31 mouse cellular contexts compared by ENCODE assay signal in genomic region chr8:117796464-117796863, GRCm38 (mm10).
"Had no signal": no experiment of that assay in that cellular context is flagged by ENCODE, and none has a peak within 500 bp of the region (broad histone marks: within the 10 kb centered on the region; RNA-seq: fewer than 3 reads in every experiment).

No protein-coding gene starts in this region.

- H3K27me3 ChIP-seq: limb, embryonic 12.5 days; limb, embryonic 13.5 days; limb, embryonic 15.5 days; liver, embryonic 13.5 days; liver, embryonic 15.5 days; lung, embryonic 15.5 days; megakaryocyte, embryonic 14.5 days; midbrain, embryonic 12.5 days; midbrain, embryonic 13.5 days; midbrain, embryonic 15.5 days; neural tube, embryonic 12.5 days; neural tube, embryonic 13.5 days had no signal

- H3K9me3 ChIP-seq: limb, embryonic 10.5 days; limb, embryonic 12.5 days; limb, embryonic 13.5 days; limb, embryonic 15.5 days; liver, embryonic 13.5 days; liver, embryonic 15.5 days; lung, embryonic 15.5 days; megakaryocyte, embryonic 14.5 days; midbrain, embryonic 10.5 days; midbrain, embryonic 12.5 days; midbrain, embryonic 13.5 days; midbrain, embryonic 15.5 days; neural tube, embryonic 12.5 days; neural tube, embryonic 13.5 days had no signal

- DNase-seq: left cerebral cortex, postnatal 4 days; liver, embryonic 13.5 days; lung, adult 18-20 months; lung, adult 2 months; lung, embryonic 14.5 days; lung, postnatal 10 days; lung, postnatal 14 days; lung, postnatal 36 days; lung, postnatal 4 days; midbrain, embryonic 14.5 days had no signal

- H3K4me2 ChIP-seq: limb, embryonic 12.5 days; limb, embryonic 13.5 days; limb, embryonic 15.5 days; liver, embryonic 11.5 days; liver, embryonic 13.5 days; liver, embryonic 15.5 days; lung, embryonic 14.5 days; lung, embryonic 15.5 days; midbrain, embryonic 11.5 days; midbrain, embryonic 12.5 days; midbrain, embryonic 13.5 days; midbrain, embryonic 15.5 days; neural tube, embryonic 12.5 days; neural tube, embryonic 13.5 days had no signal

- H3K36me3 ChIP-seq: midbrain, embryonic 15.5 days had no signal

- ATAC-seq: lung, postnatal 0 days; midbrain, embryonic 13.5 days; midbrain, embryonic 15.5 days; midbrain, embryonic 16.5 days had no signal

- H3K9ac ChIP-seq: limb, embryonic 13.5 days; limb, embryonic 15.5 days; liver, embryonic 13.5 days; liver, embryonic 14.5 days; liver, embryonic 15.5 days; lung, embryonic 14.5 days; lung, embryonic 15.5 days; midbrain, embryonic 12.5 days; midbrain, embryonic 13.5 days; midbrain, embryonic 15.5 days; neural tube, embryonic 12.5 days; neural tube, embryonic 13.5 days had no signal

- H3K4me3 ChIP-seq: left cerebral cortex, adult 2 months; limb, embryonic 10.5 days; limb, embryonic 12.5 days; limb, embryonic 13.5 days; limb, embryonic 15.5 days; liver, embryonic 13.5 days; liver, embryonic 15.5 days; lung, embryonic 15.5 days; megakaryocyte, embryonic 14.5 days; midbrain, embryonic 10.5 days; midbrain, embryonic 12.5 days; midbrain, embryonic 13.5 days; midbrain, embryonic 15.5 days; myocyte; neural tube, embryonic 12.5 days; neural tube, embryonic 13.5 days had no signal

- H3K27ac ChIP-seq: left cerebral cortex, adult 2 months; limb, embryonic 10.5 days; limb, embryonic 13.5 days; limb, embryonic 15.5 days; liver, embryonic 13.5 days; liver, embryonic 14.5 days; liver, embryonic 15.5 days; lung, embryonic 15.5 days; macrophage; midbrain, embryonic 10.5 days; midbrain, embryonic 12.5 days; midbrain, embryonic 13.5 days; midbrain, embryonic 15.5 days; neural tube, embryonic 12.5 days; neural tube, embryonic 13.5 days had no signal
